Mouse (Mus musculus) cerebellum, adult 2 months (tissue): ENCODE data around the gene Trpc2. TPM values are rescaled to one million over a fixed set of nuclear protein-coding genes. Genes with fewer than 3 reads are reported as not detected.

Experiments
- DNase-seq, 2 experiments: peaks; one replicate each; pipeline ENCODE4 v3.0.0; 2021
- H3K27ac ChIP-seq: fragments of 200-500 bp; 2 replicates; pipeline ENCODE4 v1.5.1; 2012; ENCODE audit warnings: low read length, control low read depth, inconsistent platforms; ENCODE audit not compliant: insufficient read depth
- H3K27me3 ChIP-seq: fragments of 200-500 bp; 2 replicates; pipeline ENCODE4 v1.6.1; 2012; ENCODE audit warnings: inconsistent platforms, mild to moderate bottlenecking, low read length, moderate library complexity; ENCODE audit not compliant: control insufficient read depth, insufficient read depth
- H3K4me1 ChIP-seq: fragments of 200-500 bp; 2 replicates; pipeline ENCODE4 v1.6.1; 2011; ENCODE audit warnings: low read length; ENCODE audit not compliant: control insufficient read depth, insufficient read depth
- H3K4me3 ChIP-seq: fragments of 200-500 bp; replicated peaks from 2 replicates; pipeline ENCODE3; 2011; ENCODE audit warnings: mild to moderate bottlenecking, low read depth, low read length, control low read depth; ENCODE audit not compliant: insufficient read depth
- CTCF ChIP-seq: fragments of 200-500 bp; IDR thresholded peaks from 2 replicates; pipeline ENCODE4 v1.5.1; 2011; ENCODE audit warnings: low read depth, mild to moderate bottlenecking, control low read depth, low read length, moderate library complexity, borderline replicate concordance; ENCODE audit not compliant: insufficient read depth
- POLR2A ChIP-seq: fragments of 200-500 bp; IDR thresholded peaks from 2 replicates; pipeline ENCODE4 v1.6.1; 2011; ENCODE audit warnings: low read length, control low read depth, borderline replicate concordance; ENCODE audit not compliant: insufficient read depth
- WGBS: fragments of 180-500 bp; shearing (Covaris S2); methylation state at CpG from one replicate; pipeline ENCODE4 v1.1.7; 2018; 5-methylcytosine and 5-hydroxymethylcytosine counted together
- polyA plus RNA-seq: library from polyadenylated mRNA; depleted of rRNA; stranded (reverse); fragments of >200 nt; gene quantifications from 2 replicates; pipeline ENCODE4 v1.2.3, GENCODE M21; 2012; rRNA removed

The Trpc2 gene
- polyA plus RNA-seq, 1 experiment, result 0.39 TPM

GRCm38 (mm10) chr7:102120326-102120725, 37.4 kb downstream of the Trpc2 start:
- no peaks in the 10 kb centered on the region for H3K27me3 ChIP-seq
- TF ChIP-seq POLR2A (no peak), CTCF (no peak)
- DNase-seq, result no peak
- 24% methylated on average over 10 of the region's 10 CpGs for WGBS
- H3K4me3 ChIP-seq, result no peak overlapping the region
- no peaks in the 10 kb centered on the region for H3K4me1 ChIP-seq
- H3K27ac ChIP-seq, result no peak overlapping the region

GRCm38 (mm10) chr7:102132395-102132794, 49.5 kb downstream of the Trpc2 start:
- TF ChIP-seq CTCF (no peak), POLR2A (no peak)
- DNase-seq, result no peak
- Histone ChIP-seq H3K27ac (no peak overlapping the region), H3K27me3 (no peaks in the 10 kb centered on the region), H3K4me1 (no peaks in the 10 kb centered on the region), H3K4me3 (no peak overlapping the region)
- WGBS, result 90% methylated on average over 4 of the region's 4 CpGs

DNA sequence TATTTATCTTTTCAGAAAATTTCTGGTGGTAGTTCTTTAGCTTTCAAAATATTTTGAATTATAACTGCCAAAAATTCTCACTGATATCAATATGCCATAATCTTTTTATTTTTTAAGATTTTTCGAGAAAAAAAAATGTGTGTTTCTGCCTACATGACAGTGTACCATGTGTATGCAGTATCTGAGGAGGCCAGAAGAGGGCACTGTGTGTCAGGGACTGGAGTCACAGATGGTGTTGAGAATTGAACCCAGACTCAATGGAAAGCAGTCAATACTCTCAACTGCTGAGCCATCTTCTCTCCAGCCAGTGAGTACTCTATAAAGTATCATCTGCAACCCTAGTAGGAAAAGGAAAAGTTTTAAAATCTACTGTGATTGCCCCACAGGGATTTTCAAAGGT, 54.5 kb downstream of the Trpc2 start:
- WGBS, result 85% methylated on average over 1 of the region's 1 CpGs
- Histone ChIP-seq H3K27ac (no peak overlapping the region), H3K4me1 (no peaks in the 10 kb centered on the region), H3K4me3 (no peak overlapping the region), H3K27me3 (no peaks in the 10 kb centered on the region)
- TF ChIP-seq CTCF, result peak; percentile 40; the same call in 1 of the 2 replicates
- no peak for TF ChIP-seq POLR2A
- no peak for DNase-seq

GRCm38 (mm10) chr7:102137898-102138297, 55.0 kb downstream of the Trpc2 start:
- no peak overlapping the region for H3K4me3 ChIP-seq
- TF ChIP-seq CTCF (no peak), POLR2A (no peak)
- no peaks in the 10 kb centered on the region for H3K4me1 ChIP-seq
- H3K27me3 ChIP-seq, result no peaks in the 10 kb centered on the region
- WGBS, result 97% methylated on average over 5 of the region's 5 CpGs
- no peak for DNase-seq
- H3K27ac ChIP-seq, result no peak overlapping the region

Other genes with a start within 250 kb of the Trpc2 start
- 35.4 and 43.9 TPM in 2 replicates for gene Inppl1, start 244.9 kb upstream of the Trpc2 start, polyA plus RNA-seq
- 0.44 and 0.89 TPM in 2 replicates for gene Folr2, start 225.9 kb upstream of the Trpc2 start, polyA plus RNA-seq
- gene Anapc15, start 219.4 kb upstream of the Trpc2 start, polyA plus RNA-seq, result 44.7 and 47.3 TPM in 2 replicates
- 8.0 and 18.5 TPM in 2 replicates for gene Folr1, start 212.3 kb upstream of the Trpc2 start, polyA plus RNA-seq
- 197 and 210 TPM in 2 replicates for gene Lamtor1, start 177.2 kb upstream of the Trpc2 start, polyA plus RNA-seq
- 0.13 and 0.21 TPM in 2 replicates for gene Tomt, start 176.8 kb upstream of the Trpc2 start, polyA plus RNA-seq
- gene Lrrc51, start 149.2 kb upstream of the Trpc2 start, polyA plus RNA-seq, result 10.2 and 12.4 TPM in 2 replicates
- 89.0 and 97.5 TPM in 2 replicates for gene Numa1, start 149.0 kb upstream of the Trpc2 start, polyA plus RNA-seq
- 13.7 and 14.6 TPM in 2 replicates for gene Il18bp, start 64.4 kb upstream of the Trpc2 start, polyA plus RNA-seq
- 65.3 and 66.6 TPM in 2 replicates for gene Rnf121, start 17.6 kb upstream of the Trpc2 start, polyA plus RNA-seq
- 48.8 and 48.9 TPM in 2 replicates for gene Xndc1, start 17.6 kb upstream of the Trpc2 start, polyA plus RNA-seq
- gene Xntrpc, start 17.4 kb upstream of the Trpc2 start, polyA plus RNA-seq, result 3.8 and 4.7 TPM in 2 replicates
- gene Art1, start 18.6 kb downstream of the Trpc2 start, polyA plus RNA-seq, result not detected in 2 replicates
- gene Art5, start 26.4 kb downstream of the Trpc2 start, polyA plus RNA-seq, result not detected in 2 replicates
- 0.05 and 0.08 TPM in 2 replicates for gene Chrna10, start 33.7 kb downstream of the Trpc2 start, polyA plus RNA-seq
- gene Nup98, start 127.1 kb downstream of the Trpc2 start, polyA plus RNA-seq, result 19.0 and 20.2 TPM in 2 replicates
- gene Pgap2, start 127.1 kb downstream of the Trpc2 start, polyA plus RNA-seq, result 32.9 and 35.2 TPM in 2 replicates
- gene Rhog, start 172.9 kb downstream of the Trpc2 start, polyA plus RNA-seq, result 71.1 and 87.6 TPM in 2 replicates
- gene Stim1, start 184.7 kb downstream of the Trpc2 start, polyA plus RNA-seq, result 84.9 and 87.5 TPM in 2 replicates